Comparison of ENCODE assay signal across 9 mouse cellular contexts in genomic region chr15:95885953-95886820, GRCm38 (mm10).
A peak's percentile ranks its signal among the peaks of the same experiment; 100 is the strongest.
DNase-seq lines count a peak whose midpoint lies in the region; ATAC-seq lines count a peak whose summit lies in the region.
"Had no signal": no experiment of that assay in that cellular context is flagged by ENCODE, and none has a peak within 500 bp of the region (broad histone marks: within the 10 kb centered on the region; RNA-seq: fewer than 3 reads in every experiment).

No protein-coding gene starts in this region.

- H3K9me3 ChIP-seq in heart, embryonic 16.5 days (replicated peaks; ENCODE audit: control insufficient read depth, low read length) = 0 out of 2 replicates have a peak, but pooled peaks cover 3% of the 10 kb centered on the region
- no peaks in the 10 kb centered on the region for H3K9me3 ChIP-seq in neural tube, embryonic 13.5 days
- H3K9me3 ChIP-seq in limb, embryonic 10.5 days (replicated peaks) = no peaks in the 10 kb centered on the region

- H3K27ac ChIP-seq in heart, embryonic 16.5 days (ENCODE audit: low read length) = peak overlapping the region; percentile 58; the same call in 1 of the 2 replicates
- H3K27ac ChIP-seq in neural tube, embryonic 13.5 days (replicated peaks) = 0 out of 2 replicates have a peak overlapping the region, but pooled peaks have one; percentile 23
- peak overlapping the region; percentile 12; the same call in 1 of the 2 replicates for H3K27ac ChIP-seq in limb, embryonic 10.5 days

- no peak overlapping the region for H3K4me3 ChIP-seq in heart, embryonic 16.5 days (ENCODE audit: low read length)
- no peak overlapping the region for H3K4me3 ChIP-seq in neural tube, embryonic 13.5 days
- H3K4me3 ChIP-seq in limb, embryonic 10.5 days = no peak overlapping the region

- no peak for ATAC-seq in heart, embryonic 16.5 days (replicated peaks; ENCODE audit: extremely low read depth, insufficient read depth, low FRiP score)
- no peak; the same call in 1 of the 2 replicates for ATAC-seq in neural tube, embryonic 13.5 days (ENCODE audit: low read depth)

- no peak overlapping the region for H3K4me2 ChIP-seq in heart, embryonic 16.5 days (ENCODE audit: low read depth, low read length)
- no peak overlapping the region for H3K4me2 ChIP-seq in neural tube, embryonic 13.5 days

- no peak overlapping the region for H3K9ac ChIP-seq in heart, embryonic 16.5 days (ENCODE audit: low read length)
- H3K9ac ChIP-seq in neural tube, embryonic 13.5 days = no peak overlapping the region

- intact Hi-C loops in left cerebral cortex, postnatal 36 days (cut with DNase I) = loop anchor here (5.0 kb wide), 2 partner anchors 46 to 94 kb away; partner anchors contain the start of gene Ano6
- intact Hi-C loops in gastrocnemius, postnatal 36 days (cut with DNase I) = no loop called here

- 0 out of 2 replicates have a peak, but pooled peaks cover 4% of the 10 kb centered on the region for H3K36me3 ChIP-seq in heart, embryonic 16.5 days (ENCODE audit: control insufficient read depth, insufficient read depth)
- no peaks in the 10 kb centered on the region for H3K36me3 ChIP-seq in neural tube, embryonic 13.5 days
- no peaks in the 10 kb centered on the region for H3K36me3 ChIP-seq in limb, embryonic 10.5 days

- WGBS in heart, embryonic 16.5 days = 63% methylated on average over 18 of the region's 18 CpGs
- 76% methylated on average over 18 of the region's 18 CpGs for WGBS in neural tube, embryonic 13.5 days
- 54% methylated on average over 18 of the region's 18 CpGs for WGBS in limb, embryonic 10.5 days

- peaks cover 43% of the 10 kb centered on the region for H3K4me1 ChIP-seq in heart, embryonic 16.5 days (ENCODE audit: control insufficient read depth, insufficient read depth, low read length)
- H3K4me1 ChIP-seq in neural tube, embryonic 13.5 days (replicated peaks) = peaks cover 21% of the 10 kb centered on the region
- H3K4me1 ChIP-seq in limb, embryonic 10.5 days = peaks cover 34% of the 10 kb centered on the region

- no peaks in the 10 kb centered on the region for H3K27me3 ChIP-seq in heart, embryonic 16.5 days (ENCODE audit: control insufficient read depth, insufficient read depth, low read length)
- no peaks in the 10 kb centered on the region for H3K27me3 ChIP-seq in neural tube, embryonic 13.5 days
- no peaks in the 10 kb centered on the region for H3K27me3 ChIP-seq in limb, embryonic 10.5 days (ENCODE audit: low read depth, poor library complexity, severe bottlenecking)

- no peak for DNase-seq in heart, adult 18-20 months
- DNase-seq in neural tube, embryonic 10.5 days (ENCODE audit: extremely low spot score, low spot score) = no peak
- DNase-seq in limb, embryonic 10.5 days (ENCODE audit: low spot score) = no peak
- DNase-seq in urinary bladder, adult 2 months (ENCODE audit: low spot score) = no peak
- no peak for DNase-seq in left cerebral cortex, postnatal 36 days (ENCODE audit: low spot score in 2 of 2)
- DNase-seq in gastrocnemius, postnatal 36 days = no peak
- DNase-seq: cerebellum, adult 11 months had no signal
